Comparison of ENCODE assay signal across 8 mouse cellular contexts in the genomic region with DNA sequence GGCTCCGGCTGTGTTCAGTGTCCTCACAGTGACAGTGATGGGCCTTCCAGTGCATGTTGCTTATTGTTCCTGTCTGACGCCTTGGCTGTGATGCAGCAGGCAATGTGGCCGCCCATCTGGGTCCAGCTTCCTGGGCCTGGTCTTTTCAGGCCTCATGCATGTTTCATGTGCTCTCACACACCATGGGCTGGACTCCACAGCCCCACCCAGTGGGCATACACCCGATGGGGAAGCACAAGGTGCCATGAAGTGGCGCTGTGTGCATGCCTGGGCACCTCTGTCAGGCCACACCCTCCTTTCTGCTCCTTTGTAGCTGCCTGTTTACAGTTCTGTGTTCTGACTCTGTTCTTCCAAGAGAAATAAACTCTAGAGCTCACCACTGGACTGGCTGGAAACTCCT. TPM values are rescaled to one million over a fixed set of nuclear protein-coding genes. Genes with fewer than 3 reads are reported as not detected.
DNase-seq lines count a peak whose midpoint lies in the region; ATAC-seq and TF ChIP-seq lines count a peak whose summit lies in the region.

No protein-coding gene starts in this region.

- no peak for ATAC-seq in neural tube, embryonic 11.5 days (ENCODE audit: insufficient read depth, low FRiP score, low TSS enrichment)
- peak; percentile 67 for ATAC-seq in lung, postnatal 0 days

- peaks cover 12% of the 10 kb centered on the region for H3K36me3 ChIP-seq in neural tube, embryonic 11.5 days (ENCODE audit: control insufficient read depth, insufficient read depth, low read length)
- 0 out of 2 replicates have a peak, but pooled peaks cover 10% of the 10 kb centered on the region for H3K36me3 ChIP-seq in lung, postnatal 0 days (ENCODE audit: insufficient read depth, low read length)

- TF ChIP-seq CTCF in lung, postnatal 0 days (IDR thresholded peaks at IDR 0.05): peak; percentile 73

- H3K9ac ChIP-seq in neural tube, embryonic 11.5 days (ENCODE audit: low read length): no peak overlapping the region
- H3K9ac ChIP-seq in lung, postnatal 0 days (replicated peaks; ENCODE audit: low read depth): no peak overlapping the region

- H3K27me3 ChIP-seq in neural tube, embryonic 11.5 days (ENCODE audit: control insufficient read depth, insufficient read depth, low read length): no peaks in the 10 kb centered on the region
- H3K27me3 ChIP-seq in lung, postnatal 0 days (replicated peaks; ENCODE audit: insufficient read depth, low read length): no peaks in the 10 kb centered on the region

- no peaks in the 10 kb centered on the region for H3K9me3 ChIP-seq in neural tube, embryonic 11.5 days (ENCODE audit: control insufficient read depth, low read length)
- no peaks in the 10 kb centered on the region for H3K9me3 ChIP-seq in lung, postnatal 0 days (ENCODE audit: low read length)

- WGBS in neural tube, embryonic 11.5 days: 77% methylated on average over 5 of the region's 5 CpGs
- 68% methylated on average over 5 of the region's 5 CpGs for WGBS in lung, postnatal 0 days

- TF ChIP-seq EP300 in lung, postnatal 0 days (IDR thresholded peaks at IDR 0.05): no peak

- no peak overlapping the region for H3K4me3 ChIP-seq in neural tube, embryonic 11.5 days (ENCODE audit: low read depth, low read length)
- no peak overlapping the region for H3K4me3 ChIP-seq in lung, postnatal 0 days (ENCODE audit: low read depth, low read length)

- peak; percentile 18 for DNase-seq in embryo, embryonic 10 days (ENCODE audit: low spot score)
- DNase-seq in embryo, embryonic 9.5 days (ENCODE audit: extremely low spot score): no peak
- peak; percentile 45 for DNase-seq in neural tube, embryonic 11.5 days (ENCODE audit: low spot score)
- no peak for DNase-seq in neural tube, embryonic 10.5 days (ENCODE audit: extremely low spot score, low spot score)
- DNase-seq in lung, postnatal 0 days (ENCODE audit: low spot score): peak; percentile 77
- DNase-seq in thymus, postnatal 36 days: peak; percentile 32 to 42
- DNase-seq in gastrocnemius, postnatal 25 days: no peak
- DNase-seq in adipocyte (ENCODE audit: low spot score): no peak

- no peaks in the 10 kb centered on the region for H3K4me1 ChIP-seq in neural tube, embryonic 11.5 days (ENCODE audit: control insufficient read depth, insufficient read depth, low read length)
- H3K4me1 ChIP-seq in lung, postnatal 0 days (ENCODE audit: insufficient read depth, low read depth, low read length): no peaks in the 10 kb centered on the region

- H3K27ac ChIP-seq in neural tube, embryonic 11.5 days (ENCODE audit: low read depth, low read length): no peak overlapping the region
- H3K27ac ChIP-seq in lung, postnatal 0 days (ENCODE audit: low read length): no peak overlapping the region

- no peak overlapping the region for H3K4me2 ChIP-seq in neural tube, embryonic 11.5 days (ENCODE audit: low read depth)
- H3K4me2 ChIP-seq in lung, postnatal 0 days (replicated peaks; ENCODE audit: low read depth, low read length): no peak overlapping the region

RNA-seq across cellular contexts. Expression of a gene that starts 8.2 kb away (rescaled TPM):
- 0.25 and 0.30 TPM in 2 replicates for polyA plus RNA-seq in neural tube, embryonic 11.5 days (2014; fragmentation: Nextera tagmentation; extraction: Ambion mirVana)
- 0.73 and 0.82 TPM in 2 replicates for polyA plus RNA-seq in lung, postnatal 0 days (2015; fragmentation: Nextera tagmentation; extraction: Ambion mirVana)
- total RNA-seq in gastrocnemius, postnatal 25 days (2021): under 1 TPM in 1 of 2 experiments, not detected in 1; 0.46 TPM

RNA-seq across cellular contexts. Expression of a gene that starts 23.5 kb away (rescaled TPM):
- 0.37 and 1.1 TPM in 2 replicates for polyA plus RNA-seq in neural tube, embryonic 11.5 days (2014; fragmentation: Nextera tagmentation; extraction: Ambion mirVana)
- 0.56 and 0.67 TPM in 2 replicates for polyA plus RNA-seq in lung, postnatal 0 days (2015; fragmentation: Nextera tagmentation; extraction: Ambion mirVana)
- 10 to 100 TPM; 19.9 to 29.3 TPM for total RNA-seq in gastrocnemius, postnatal 25 days (2021)

Comparison
In these comparisons a context has a peak if more than half of its experiments do, and no peak if none do; other contexts are left out.
1. DNase-seq: peak in embryo, embryonic 10 days (single experiment), neural tube, embryonic 11.5 days (single experiment), lung, postnatal 0 days (single experiment) and thymus, postnatal 36 days (2 of 2); none in embryo, embryonic 9.5 days (single experiment), neural tube, embryonic 10.5 days (single experiment), gastrocnemius, postnatal 25 days (single experiment) and adipocyte (single experiment).